Mouse (Mus musculus) hematopoietic stem cell, adult 5-6 weeks (primary cell): ENCODE results near the gene Synj2. TPM values are rescaled to one million over a fixed set of nuclear protein-coding genes. Genes with fewer than 3 reads are reported as not detected.
A peak's percentile ranks its signal among the peaks of the same experiment; 100 is the strongest.

Source experiments
- ATAC-seq, 2 experiments: fragments of 125-278 bp in 1 of 2; replicated peaks in 1 of 2; 2 replicates each; pipeline ENCODE4 v1.8.0; 2016 to 2017; ENCODE audit warnings: inconsistent platforms in 2 of 2, mild to moderate bottlenecking in 2 of 2, moderate number of reproducible peaks in 2 of 2, low read depth in 1 of 2, moderate TSS enrichment in 1 of 2; ENCODE audit not compliant: low FRiP score in 2 of 2, poor library complexity in 2 of 2, severe bottlenecking in 2 of 2, insufficient read depth in 1 of 2, low TSS enrichment in 1 of 2
- total RNA-seq: library from RNA; stranded (forward); fragments of 172-1452, 232-1000 nt; gene quantifications from 2 replicates; pipeline ENCODE4 v1.2.3, GENCODE M21; 2017

Gene Synj2
- total RNA-seq, 1 experiment from 2014 or later, result 8.1 TPM

DNA sequence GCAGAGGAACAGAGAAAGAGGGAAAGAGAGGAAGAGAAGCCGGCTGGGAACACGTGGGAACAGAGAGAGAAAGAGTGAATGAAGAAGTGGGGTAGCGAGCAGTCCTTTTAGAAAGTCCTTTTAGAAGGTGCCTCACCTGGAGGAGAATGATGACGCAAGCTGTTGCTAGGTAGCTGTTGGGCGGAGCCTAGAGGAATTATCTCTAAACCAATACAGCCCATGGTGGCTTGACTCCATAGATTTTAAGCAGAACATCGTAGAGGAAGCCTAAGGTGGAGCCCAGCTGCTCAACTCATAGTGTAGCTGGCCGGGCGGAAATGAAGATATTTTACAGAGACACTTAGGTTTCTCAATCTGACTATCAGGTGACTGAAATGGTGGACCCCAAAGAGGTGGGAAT is 22.7 kb downstream of the Synj2 start:
- no peak for ATAC-seq

DNA sequence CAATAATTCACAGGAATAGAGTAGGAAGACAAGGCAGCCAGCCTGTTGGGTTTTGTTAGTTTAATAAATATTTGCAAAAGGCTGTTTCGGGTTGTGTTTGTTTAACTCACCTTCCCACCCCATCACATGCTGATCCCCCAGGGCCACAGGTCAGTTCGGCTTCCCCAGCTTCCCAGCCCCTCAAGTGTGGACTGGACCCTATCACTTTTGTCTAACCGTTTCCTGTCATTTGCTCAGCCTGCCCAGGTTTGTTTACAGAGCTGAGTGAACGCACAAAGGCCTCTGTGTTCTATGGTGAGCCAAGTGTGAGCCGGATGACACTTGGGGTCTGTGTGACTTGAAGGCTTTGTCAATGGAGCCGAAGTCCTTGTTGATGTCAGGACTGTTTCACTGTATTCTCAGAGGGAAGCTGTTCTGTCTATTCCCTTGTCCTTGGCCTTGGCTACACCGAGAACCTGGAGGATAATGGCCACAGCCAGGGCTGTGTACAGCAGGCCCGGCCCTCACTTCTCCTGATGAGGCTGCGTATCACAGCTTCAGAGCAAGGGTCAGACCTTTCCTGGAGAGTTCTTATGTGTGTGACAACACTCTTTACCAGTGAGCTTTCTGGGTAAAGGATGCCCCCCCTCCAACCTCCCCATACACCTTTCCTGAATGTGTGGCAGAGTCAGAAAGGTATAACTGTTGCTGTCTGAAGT is 24.2 kb downstream of the Synj2 start:
- ATAC-seq, result no peak

GRCm38 (mm10) chr17:5966706-5967105 is 25.6 kb downstream of the Synj2 start:
- no peak for ATAC-seq

- no peak for ATAC-seq
Measured at GRCm38 (mm10) chr17:5968562-5968961, 27.5 kb downstream of the Synj2 start.

GRCm38 (mm10) chr17:5969246-5969645 is 28.2 kb downstream of the Synj2 start:
- ATAC-seq, result no peak

DNA sequence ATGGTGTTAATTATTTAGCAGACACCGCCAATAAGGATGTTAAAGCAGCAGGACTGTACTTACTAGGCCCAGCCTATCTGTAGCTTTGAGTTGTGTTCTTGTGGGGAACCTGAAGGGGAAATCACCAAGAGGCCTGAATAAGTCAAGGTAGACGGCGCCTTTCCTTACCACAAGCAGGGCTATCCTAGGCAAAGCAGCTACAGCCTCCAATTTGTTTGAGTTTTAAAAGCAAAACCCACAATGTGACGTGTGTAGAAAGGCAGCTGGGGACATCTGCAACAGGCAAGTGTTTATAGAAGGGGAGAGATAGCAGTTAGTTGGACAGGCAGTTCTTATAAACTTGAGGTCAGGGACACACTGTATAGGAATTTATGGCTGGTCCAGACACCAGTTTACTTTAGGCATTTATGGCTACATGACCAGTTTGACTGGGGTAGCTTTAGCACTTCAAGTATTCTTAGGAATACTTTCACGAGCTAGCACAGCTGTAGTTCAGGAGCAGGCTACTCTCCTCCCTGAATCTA is 29.3 kb downstream of the Synj2 start:
- ATAC-seq, result no peak

- ATAC-seq, result no peak
Measured at GRCm38 (mm10) chr17:5973536-5973935, 32.5 kb downstream of the Synj2 start.

DNA sequence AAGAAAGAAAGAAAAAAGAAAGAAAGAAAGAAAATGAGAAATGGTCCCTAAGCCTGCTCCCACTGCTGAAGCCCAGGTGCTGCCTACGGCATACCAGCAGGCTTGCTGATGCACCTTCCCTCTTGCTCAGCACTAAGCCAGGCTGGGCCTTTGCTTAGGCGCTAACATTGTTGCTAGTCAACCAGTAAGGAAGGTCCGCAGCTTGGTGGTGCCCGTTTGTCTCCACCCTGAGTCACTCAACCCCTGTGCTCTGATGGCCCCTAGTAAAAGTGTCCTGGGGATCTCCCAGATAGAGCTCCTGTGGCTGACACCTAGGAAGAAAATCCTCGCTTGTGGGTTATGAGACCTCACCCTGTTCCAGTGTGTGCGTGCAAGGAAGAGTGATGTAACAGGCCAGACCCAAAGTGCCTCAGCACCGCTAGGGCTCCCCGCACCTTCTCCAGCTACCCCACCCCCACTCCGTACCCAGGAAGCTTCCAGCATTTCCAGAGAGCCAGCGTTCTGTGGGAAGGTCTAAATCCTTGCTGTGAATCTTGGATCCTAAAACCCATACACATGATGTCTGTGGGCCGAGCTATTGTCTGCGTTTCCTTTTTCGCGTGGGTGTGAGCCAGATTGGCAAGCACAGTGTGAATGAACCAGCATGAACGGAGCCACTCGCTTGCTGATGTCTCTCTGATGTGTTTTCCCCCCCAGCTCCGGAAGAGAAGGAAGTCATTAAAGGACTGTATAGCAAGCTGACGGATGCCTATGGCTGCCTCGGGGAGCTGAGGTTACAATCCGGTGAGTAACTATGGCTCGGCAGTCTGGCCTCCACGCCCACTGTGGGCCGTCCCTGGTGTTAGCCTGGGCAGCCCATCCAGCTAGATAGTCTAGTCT is 34.3 kb downstream of the Synj2 start:
- ATAC-seq, result peak; percentile 88 to 89

- ATAC-seq, result peak; percentile 39 to 43; a peak in 3 of 4 replicates
Measured at GRCm38 (mm10) chr17:5976221-5977055, 35.4 kb downstream of the Synj2 start.

- no peak for ATAC-seq
Measured at GRCm38 (mm10) chr17:5977056-5977920, 36.2 kb downstream of the Synj2 start.

GRCm38 (mm10) chr17:5977921-5978504 is 36.9 kb downstream of the Synj2 start:
- no peak for ATAC-seq

- no peak for ATAC-seq
Measured at GRCm38 (mm10) chr17:5978505-5979077, 37.5 kb downstream of the Synj2 start.

GRCm38 (mm10) chr17:5980860-5981259 is 39.8 kb downstream of the Synj2 start:
- 0 out of 4 replicates have a peak, but pooled peaks of 1 of the 2 experiments have one; percentile 33 for ATAC-seq

GRCm38 (mm10) chr17:5983150-5983549 is 42.1 kb downstream of the Synj2 start:
- no peak for ATAC-seq

DNA sequence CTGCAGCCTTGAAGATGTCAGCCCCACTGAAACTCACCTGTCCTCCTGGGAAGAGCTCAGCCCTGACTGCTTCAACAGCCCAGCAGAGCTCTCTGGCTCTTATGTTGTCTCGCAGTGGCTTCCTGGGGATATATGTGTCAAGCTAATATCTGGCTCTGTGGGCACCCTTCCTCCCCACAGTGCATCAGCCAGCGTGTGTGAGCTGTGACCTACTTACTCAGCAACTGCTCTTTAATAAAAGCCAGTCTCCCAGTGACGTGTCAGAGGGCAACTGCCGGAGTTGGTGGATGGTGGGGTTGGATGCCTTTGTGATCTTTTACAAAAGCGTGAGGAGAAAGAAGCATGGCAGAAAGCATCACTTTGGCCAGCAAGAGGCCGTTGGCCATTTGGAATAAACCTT is 42.8 kb downstream of the Synj2 start:
- ATAC-seq, result no peak

DNA sequence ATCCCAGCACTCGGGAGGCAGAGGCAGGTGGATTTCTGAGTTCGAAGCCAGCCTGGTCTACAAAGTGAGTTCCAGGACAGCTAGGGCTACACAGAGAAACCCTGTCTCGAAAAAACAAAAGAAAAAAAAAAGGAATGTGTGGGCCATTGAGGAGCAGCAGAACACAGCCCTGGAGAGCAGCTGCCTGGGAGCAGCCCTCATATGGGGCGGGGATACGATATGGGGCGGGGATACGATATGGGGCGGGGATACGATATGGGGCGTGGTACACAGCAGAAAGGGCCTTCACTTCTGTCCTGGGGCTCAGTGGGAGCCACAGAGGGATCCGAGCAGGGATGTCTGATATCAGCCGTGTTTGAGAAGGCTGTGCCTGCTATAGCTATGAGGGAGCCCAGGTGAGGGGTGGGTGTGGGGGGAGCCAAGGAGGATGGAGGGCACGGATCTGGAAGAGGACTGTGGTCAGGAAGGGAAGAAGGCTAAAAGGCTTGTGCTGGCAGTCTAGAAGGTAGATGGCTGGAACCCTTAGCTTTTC is 43.7 kb downstream of the Synj2 start:
- no peak for ATAC-seq
